Mouse (Mus musculus) G1E-ER4 (cell line): Measurements from ENCODE around the gene Shb. TPM values are rescaled to one million over a fixed set of nuclear protein-coding genes. Genes with fewer than 3 reads are reported as not detected.

ENCODE experiments used
- GATA1 ChIP-seq: IDR thresholded peaks from one replicate; pipeline ENCODE4 v1.8.0; 2012; ENCODE audit warnings: low read length, inconsistent platforms
- polyA plus RNA-seq: library from polyadenylated mRNA; stranded (reverse); fragments of >175 nt; gene quantifications from 2 replicates; pipeline ENCODE4 v1.2.3, GENCODE M21; 2012

Shb gene
- polyA plus RNA-seq, 1 experiment = not detected

DNA sequence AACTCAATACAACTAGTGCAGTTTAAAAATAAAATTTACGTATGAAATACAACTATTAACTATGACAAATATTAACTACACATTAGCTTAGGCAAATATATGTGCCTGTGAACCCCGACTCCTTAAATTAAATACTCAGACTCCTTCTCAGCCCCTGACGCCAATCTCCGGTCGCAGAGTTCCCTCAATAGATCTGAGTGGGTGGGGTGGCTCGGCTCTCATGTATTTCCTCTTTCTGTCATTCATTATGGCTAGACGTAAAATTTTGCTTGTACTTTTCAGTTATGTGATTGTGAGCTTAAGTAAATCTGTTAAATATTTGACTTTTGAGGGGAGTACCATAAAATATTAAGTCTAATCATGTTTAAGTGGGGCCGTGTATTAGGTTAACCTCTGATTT, 139.3 kb downstream of the Shb start:
- TF ChIP-seq GATA1 = no peak

DNA sequence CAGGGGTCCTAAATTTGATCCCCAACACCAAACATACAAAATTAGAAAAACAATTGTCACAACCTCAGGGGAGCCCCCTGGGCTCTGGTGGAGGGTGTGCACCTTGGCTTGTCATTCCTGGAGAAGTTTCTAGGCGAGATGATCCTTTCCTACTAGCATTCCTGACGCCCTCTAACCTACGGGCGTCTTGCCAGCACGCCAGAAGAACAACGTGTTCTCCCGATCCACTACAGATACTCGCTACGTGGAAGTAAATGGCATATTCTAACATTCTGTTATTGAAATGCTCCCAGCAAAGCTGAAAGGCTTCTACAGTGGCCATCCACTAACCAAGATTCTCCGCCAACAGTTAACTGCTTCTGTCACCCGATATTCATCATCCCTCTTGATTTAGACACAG, 139.7 kb downstream of the Shb start:
- TF ChIP-seq GATA1 = no peak

DNA sequence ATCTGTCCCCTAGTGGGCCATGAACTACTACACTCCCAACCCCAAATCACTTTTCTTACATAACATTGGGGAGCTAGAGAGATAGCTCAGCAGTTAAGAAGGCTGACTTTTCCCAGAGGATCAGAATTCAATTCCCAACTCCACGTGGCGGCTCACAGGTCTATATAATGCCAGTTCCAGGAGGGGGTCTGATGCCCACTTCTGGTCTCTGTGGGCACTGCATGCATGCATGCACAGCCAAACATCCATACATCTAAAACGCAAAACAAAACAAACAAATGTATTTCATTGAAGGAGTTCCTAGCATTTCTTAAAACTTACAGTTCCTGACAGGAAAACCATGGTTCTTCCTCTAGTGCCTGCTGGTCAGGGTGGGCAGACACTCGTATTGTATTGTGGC, 140.2 kb downstream of the Shb start:
- no peak for TF ChIP-seq GATA1

DNA sequence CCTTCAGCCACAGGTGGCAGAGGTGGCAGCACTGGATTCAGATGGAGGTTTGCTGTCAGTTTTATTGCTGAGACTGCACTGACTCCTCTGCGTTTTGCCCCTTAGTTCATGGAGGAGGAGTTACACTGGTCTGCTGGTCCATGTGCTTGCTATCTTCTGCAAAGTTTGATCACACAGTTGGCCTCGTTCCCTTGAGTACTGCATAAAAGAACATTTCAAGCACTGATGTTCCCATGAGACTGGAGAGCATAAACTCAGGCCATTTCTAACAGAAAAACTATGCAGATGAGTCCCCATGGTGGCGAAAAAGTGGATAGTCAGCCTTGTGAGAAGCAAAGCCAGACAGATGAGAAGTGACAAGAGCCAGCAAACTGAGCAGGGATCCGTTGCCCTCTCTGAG, 155.7 kb downstream of the Shb start:
- TF ChIP-seq GATA1 = no peak

DNA sequence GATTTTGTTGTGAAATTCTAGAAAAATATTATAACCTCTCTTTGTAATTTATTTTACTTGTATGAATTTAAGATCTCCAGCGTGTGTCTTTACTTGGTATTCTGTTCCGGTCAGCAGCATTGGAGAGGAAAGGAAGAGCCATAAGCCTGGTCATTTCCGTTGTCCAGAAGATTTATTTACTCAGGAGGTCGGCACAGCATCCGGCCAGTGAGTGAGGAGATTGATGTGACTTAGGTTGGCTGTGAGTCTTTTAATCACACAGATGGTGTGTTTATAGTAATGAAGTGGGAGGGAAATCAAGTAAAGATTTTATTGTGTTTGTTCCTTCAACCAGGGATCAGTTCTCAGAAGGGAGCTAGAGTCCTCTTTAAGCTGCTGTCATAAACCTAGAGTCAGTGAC, 157.4 kb downstream of the Shb start:
- TF ChIP-seq GATA1 = no peak

Other genes with a start within 250 kb of the Shb start
- 0.53 and 2.0 TPM in 2 replicates for gene Trmt10b, start 235.3 kb downstream of the Shb start, polyA plus RNA-seq
- gene Dcaf10, start 190.4 kb downstream of the Shb start, polyA plus RNA-seq = 40.9 and 43.6 TPM in 2 replicates
- gene Exosc3, start 189.7 kb downstream of the Shb start, polyA plus RNA-seq = 107 and 164 TPM in 2 replicates
- gene Slc25a51, start 123.7 kb downstream of the Shb start, polyA plus RNA-seq = 20.7 and 26.1 TPM in 2 replicates